Mouse (Mus musculus) ZHBTc4 (cell line): Measurements from ENCODE around the gene Ifitm2.

ENCODE experiments used
- DNase-seq: peaks from one replicate; pipeline ENCODE4 v3.0.0-alpha.2; 2011; ENCODE audit warnings: low read depth, low spot score

Ifitm2 gene

DNA sequence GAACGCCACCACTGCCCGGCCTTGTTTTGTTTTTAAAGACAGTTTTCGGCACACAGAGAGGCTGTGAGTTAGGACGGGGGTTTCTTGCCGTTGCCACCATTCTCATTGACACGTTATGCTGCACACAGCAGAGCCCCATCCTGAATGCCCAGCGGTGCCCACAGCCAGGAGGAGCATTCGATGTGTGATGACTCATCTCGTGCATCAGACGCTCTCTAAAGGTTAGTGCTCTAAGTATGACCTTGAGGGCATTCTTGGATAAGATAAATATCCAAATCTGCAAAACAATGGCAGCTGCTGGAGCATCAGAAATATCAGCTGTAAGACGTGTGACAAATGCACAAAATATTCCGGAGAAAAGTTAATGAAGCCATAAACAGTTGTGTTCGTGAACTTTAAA is 48.7 kb downstream of the Ifitm2 start:
- DNase-seq: no peak

DNA sequence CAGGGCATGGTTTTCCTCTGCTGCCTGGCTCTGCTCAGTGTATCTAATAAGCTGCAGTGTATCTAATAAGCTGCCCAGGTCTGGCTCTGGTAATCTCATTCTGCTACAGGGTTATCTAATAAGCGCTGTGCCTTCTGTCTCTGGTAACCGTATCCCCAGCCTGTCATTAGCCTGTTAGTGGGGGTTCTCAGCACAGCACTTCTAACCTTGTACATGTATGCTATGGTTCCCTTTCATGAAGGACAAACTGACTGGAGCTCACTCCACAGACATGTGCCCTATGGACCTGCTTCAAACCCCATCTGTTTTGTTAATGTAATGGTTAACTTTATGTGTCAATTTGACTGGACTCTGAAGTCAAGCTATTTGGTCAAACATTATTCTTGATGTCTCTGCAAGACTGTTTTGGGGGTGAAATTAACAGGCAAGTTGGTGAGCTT is 50.1 kb downstream of the Ifitm2 start:
- no peak for DNase-seq
